Mouse (Mus musculus) liver, embryonic 14.5 days (tissue): ENCODE measurements at regions not wholly inside any gene's neighbourhood (a gene's known extent, or its start where the extent isn't known, plus 50 kb on each side); places are given as distances from the start of the nearest gene placed in this dataset.

Experiments used
- CTCF ChIP-seq: IDR thresholded peaks from 2 replicates; pipeline ENCODE4 v1.5.1; 2016; ENCODE audit warnings: antibody characterized with exemption, low read depth, control low read depth
- EP300 ChIP-seq: IDR thresholded peaks from 2 replicates; pipeline ENCODE4 v1.6.1; 2016; ENCODE audit warnings: antibody characterized with exemption, low read depth

DNA sequence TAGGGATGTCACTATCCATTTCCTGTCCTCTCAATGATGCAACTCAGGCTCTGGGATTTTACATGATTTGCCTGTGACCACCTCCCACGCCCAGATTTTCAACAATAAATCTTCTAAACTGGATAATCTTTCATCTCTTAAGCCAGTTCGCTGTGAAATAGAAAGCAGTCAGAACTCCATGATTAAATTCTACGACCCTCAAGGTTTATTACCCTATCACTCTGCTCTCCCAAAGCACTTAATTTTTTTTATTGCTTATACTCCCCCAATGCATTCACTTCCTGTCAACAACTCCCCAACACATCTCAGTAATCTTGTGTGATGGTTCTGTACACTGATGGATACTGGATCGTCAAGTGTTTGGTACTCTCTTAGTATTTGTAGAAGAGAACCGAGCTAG lies 439.5 kb upstream of the Arpp21 start:
- TF ChIP-seq EP300, result no peak
- no peak for TF ChIP-seq CTCF
